Mouse (Mus musculus) CD8-positive naive resting alpha-beta T cell, adult 2 months (primary cell): Measurements from ENCODE around the gene Nuak1.

Source experiments
- DNase-seq, 2 experiments: peaks; one replicate each; pipeline ENCODE4 v3.0.0; 2022; ENCODE audit warnings: low read depth in 2 of 2, low spot score in 2 of 2

Gene Nuak1

DNA sequence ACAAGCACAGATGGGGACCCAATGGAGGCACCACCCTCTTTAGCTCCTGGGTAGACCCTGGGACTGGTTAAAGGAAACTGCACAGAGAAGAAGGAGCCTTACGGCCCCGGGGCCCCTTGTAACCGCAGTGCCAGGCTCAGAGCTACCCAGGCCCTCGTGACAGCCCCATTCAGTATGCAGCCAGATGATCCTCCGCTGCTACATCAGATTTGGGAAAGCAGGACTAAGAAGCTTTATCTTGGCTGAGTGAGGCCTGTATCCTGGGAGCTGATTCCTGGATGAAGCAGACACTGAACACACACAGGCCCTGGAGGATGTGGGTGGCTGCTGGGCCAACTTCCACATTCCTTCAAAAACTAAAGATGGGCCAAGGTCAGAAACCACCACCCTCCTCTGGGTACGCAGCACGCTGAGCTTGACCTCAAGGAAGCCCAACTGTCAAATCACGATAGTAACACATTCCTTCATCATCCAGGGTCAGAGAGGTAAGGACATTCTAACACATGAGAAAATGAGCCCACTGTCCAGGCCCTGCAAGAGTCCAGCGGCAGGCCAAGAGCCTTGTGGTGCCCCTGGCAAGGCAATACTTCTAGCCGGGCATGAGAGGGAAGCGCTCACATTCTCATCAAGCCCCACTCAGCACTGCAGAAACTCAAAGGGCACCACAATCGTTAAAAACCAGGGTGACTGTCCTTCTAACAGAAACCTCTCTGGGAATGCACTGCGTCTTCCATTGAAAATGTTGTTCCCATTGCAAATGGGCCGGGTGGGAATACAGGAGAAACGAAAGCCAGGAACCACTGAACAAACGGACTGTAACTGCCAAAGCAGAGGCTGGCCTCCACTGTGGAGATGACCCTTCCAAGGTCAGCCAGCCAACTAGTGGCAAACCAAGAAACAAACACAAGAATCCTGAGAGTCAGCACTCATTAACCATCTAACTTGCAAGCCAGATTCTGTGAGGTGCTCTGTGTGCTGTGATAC is 29.0 kb downstream of the Nuak1 start:
- DNase-seq: no peak

DNA sequence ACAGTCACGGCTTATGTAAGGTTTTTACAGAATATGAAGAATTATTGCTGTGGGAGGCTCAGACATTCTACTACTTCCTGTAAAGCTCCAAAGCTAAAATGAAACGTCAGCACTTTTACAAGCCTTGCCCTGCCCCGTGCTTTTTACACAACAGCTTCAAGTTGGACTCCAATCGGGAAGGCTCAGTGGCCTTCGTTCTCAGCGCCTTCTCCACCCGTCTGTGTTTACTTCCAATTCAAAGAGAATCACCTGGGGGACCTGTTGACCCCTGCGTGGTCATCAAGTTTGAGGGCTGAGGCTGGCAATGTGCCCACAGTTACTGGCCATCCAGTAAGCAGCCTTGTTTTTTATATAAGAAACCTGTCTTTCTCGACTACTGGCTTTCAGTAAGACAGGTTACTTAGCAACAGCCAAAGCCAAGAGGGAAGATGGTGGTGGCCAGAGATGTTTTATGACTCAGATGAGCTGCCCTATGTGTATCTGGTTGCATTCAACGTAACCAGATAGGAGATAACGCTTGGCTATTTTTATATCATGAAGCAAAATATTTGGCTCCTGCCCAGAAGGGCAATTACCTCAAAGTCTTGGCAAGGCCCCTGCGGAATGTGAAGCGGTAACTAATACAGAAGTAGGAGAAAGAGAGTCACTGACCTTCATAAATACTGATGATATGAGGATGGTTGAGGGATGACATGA is 31.3 kb downstream of the Nuak1 start:
- DNase-seq: no peak

DNA sequence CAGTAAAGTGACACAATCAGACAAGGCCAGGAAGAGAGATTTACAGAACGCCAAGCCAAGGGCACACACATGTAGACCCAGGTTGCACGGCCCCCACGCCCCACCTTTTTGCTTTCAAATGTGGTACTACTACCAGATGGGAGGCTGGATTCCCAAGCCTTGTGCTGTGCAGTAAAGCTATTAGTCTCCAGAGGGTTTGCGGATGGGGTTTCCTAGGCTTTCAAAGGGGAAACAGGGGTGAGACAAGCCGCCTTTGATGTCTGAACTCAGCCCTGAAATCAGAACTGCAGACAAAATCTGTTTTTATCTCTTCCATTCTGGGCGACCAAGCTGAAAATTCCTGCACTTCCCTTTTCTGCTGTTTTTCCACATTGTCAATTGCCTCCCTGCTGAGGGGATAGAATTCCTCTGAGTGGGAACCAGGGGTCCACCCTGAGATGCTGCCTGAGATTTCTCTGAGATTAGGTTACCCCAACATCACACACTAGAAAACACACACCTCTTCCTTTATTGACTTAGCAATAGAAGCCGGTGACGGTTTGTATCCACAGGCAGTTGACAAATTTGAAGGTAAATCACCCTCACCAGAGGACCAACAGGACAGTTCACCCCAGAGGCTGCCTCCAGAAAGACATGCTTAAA is 35.1 kb downstream of the Nuak1 start:
- no peak for DNase-seq

- DNase-seq: no peak
Measured at GRCm38 (mm10) chr10:84401907-84402371, 38.5 kb downstream of the Nuak1 start.

DNA sequence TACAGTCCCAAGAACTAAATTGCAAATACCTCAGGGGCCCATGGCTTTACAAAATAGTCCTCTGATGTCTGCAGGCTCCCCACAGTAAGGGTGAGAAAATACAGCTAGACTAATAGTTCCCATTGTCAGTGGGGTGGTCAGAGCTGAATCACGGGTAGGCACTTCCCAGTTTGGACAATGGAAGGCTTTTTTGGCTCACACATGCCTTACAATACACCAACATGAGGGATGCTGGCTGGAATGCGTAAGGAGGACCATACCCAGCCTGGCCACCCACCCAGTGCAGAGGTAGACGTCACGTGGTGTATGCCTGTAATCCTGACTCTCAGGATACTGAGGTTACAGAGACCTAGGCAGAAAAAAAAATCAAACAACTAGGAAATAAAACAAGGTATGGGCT is 39.2 kb downstream of the Nuak1 start:
- DNase-seq: no peak

GRCm38 (mm10) chr10:84400037-84400681 is 40.2 kb downstream of the Nuak1 start:
- DNase-seq: no peak

- DNase-seq: no peak
Measured at GRCm38 (mm10) chr10:84397276-84397675, 43.1 kb downstream of the Nuak1 start.

GRCm38 (mm10) chr10:84395885-84396659 is 44.3 kb downstream of the Nuak1 start:
- DNase-seq: no peak

DNA sequence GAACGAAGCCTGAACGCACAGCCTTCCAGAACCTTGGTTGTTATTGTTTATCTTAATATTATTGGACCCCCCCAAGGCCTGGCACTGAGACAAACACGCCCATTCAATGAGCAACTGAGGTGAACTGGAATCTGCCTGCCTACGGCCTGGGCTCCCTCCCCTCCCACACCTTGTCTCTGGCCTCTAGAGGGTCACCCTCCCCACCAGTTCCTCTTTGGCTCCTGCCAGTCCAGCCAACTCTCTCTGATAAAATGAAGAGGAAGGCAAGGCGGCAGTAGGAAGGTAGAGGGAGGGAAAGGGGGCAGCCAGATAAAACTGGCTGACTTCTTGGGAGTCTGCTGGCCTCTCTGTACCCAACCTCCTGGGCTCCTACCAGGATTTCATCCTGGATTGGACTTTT is 45.1 kb downstream of the Nuak1 start:
- DNase-seq: no peak

GRCm38 (mm10) chr10:84393881-84394280 is 46.5 kb downstream of the Nuak1 start:
- DNase-seq: no peak

DNA sequence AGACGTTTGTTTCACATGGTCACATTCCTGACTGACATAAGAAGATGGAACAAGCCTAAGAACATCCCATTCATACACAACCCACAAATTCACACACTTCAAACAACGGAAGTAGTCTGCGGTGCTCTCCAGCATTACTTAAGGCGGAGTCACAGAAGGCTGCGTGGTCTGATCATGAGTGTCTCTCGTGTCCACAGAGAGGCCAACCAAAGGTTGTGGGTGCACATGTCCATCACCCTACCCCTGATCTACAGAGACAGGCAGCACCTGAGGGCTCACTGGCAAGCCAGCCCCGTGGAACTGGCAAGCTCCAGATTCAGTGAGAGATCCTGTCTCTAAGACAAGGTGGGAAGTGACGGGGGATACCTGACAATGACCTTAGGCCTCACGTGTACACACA is 47.0 kb downstream of the Nuak1 start:
- no peak for DNase-seq

- DNase-seq: no peak
Measured at GRCm38 (mm10) chr10:84392723-84393081, 47.7 kb downstream of the Nuak1 start.

DNA sequence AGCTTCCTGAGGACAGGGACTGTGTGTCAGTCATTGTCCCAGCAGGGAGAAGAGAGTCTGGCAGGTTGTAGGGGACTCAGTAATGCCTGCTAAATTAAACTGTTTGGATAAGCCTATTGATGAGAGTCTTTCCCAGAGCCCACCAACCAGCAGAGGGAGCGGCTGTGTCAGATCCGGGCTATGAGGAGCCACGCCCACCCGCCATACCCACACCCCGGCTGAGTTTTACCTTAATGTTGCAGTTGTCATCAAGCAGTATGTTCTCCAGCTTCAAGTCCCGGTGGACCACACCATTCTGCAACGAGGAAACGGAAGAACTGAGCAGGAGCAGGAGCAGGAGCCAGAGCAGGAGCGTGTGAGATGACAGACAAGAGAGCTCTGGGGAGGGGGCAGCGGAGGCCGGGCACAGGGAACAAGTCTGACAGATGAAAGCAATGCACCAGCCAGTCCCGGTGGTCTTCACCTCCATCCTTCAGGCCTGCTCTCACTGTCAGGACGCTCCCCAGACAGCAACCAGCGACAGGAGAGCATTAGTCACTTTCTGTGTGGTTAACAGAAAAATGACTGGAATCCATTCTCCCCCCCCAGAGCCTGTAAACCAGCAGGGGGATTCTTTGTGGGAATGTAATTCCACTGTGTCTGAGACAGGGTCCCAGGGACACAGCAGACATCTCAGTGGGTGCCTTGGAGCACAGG is 48.2 kb downstream of the Nuak1 start:
- no peak for DNase-seq

GRCm38 (mm10) chr10:84389707-84390106 is 50.7 kb downstream of the Nuak1 start:
- no peak for DNase-seq

GRCm38 (mm10) chr10:84388357-84389141 is 51.8 kb downstream of the Nuak1 start:
- no peak for DNase-seq

GRCm38 (mm10) chr10:84387338-84387737 is 53.1 kb downstream of the Nuak1 start:
- DNase-seq: no peak

DNA sequence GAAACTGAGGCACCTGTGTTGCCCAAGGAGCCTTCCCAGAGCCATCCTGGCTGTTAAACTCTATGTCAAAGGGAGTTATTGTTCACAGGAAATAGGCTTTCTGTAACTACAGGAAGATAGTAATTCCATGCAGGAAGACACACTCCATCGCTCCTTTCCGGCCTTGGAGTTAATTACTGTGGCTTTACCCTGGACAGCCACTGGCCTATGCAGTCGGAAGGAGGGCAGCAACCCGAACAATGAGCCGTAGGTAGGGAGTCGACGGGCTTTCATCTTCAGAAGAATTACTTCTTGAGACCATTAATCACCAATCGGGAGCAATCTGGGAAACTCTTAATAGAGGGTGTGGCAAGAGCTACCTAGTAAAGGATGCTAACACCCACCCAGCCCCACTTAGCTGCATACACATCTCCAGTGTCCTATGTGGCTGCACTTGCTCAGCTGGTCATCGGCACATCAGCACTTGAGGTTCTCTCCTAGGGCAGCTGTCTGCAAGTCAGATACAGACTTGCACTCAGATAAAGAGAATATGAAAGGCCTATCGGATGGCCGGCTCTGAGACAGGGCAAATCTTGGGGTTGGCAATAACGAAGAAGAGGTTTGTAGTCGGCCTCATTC is 53.7 kb downstream of the Nuak1 start:
- DNase-seq: no peak

DNA sequence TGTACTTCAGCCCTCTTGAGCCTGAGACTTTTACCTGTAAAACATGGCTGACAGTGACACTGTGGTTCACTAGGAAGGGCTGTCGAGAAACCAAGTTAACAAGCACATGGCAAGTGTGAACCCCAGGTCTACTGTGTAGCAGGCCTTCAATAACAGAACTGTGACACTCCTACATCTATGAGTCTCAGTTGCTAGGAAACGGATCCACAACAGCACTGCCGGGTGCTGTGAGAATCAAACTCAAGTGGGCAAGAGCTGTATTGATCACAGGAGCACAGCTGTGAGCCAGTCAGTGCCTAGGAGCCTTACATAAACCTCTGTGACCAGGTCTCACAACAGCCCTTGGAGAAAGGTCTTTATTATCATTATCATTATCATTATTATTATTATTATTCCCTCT is 54.2 kb downstream of the Nuak1 start:
- no peak for DNase-seq

DNA sequence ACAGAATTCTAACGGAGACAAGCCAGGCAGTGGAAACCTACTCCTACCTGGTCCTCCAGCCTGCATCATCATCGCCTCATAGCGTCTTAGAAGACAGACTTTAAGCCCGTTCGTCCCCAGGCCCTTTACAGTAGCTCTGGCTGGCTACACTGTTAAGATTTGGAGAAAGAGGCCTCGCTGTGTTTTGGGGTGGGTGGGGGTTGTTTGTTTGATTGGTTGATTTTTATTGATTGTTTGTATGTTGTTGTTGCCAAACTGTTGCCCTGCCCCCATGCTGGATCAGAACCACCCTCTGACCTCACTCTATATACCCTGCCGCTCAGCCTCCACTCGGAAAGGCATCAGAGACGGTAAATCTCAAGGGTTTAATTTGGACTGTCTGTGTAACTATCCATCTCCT is 55.6 kb downstream of the Nuak1 start:
- DNase-seq: no peak
